Mouse (Mus musculus) bone marrow macrophage, adult 2 months (primary cell): Measurements from ENCODE around the gene Prpf8.

ENCODE experiments used
- CTCF ChIP-seq: IDR thresholded peaks from 2 replicates; pipeline ENCODE4 v1.5.1; 2012; ENCODE audit warnings: low read depth, mild to moderate bottlenecking, low read length, moderate library complexity
- POLR2A ChIP-seq: IDR thresholded peaks from 2 replicates; pipeline ENCODE4 v1.6.1; 2012; ENCODE audit warnings: mild to moderate bottlenecking, low read depth, low read length, borderline replicate concordance

- no peak for TF ChIP-seq POLR2A
- TF ChIP-seq CTCF = no peak
Measured at GRCm38 (mm10) chr11:75464417-75464816, 22.2 kb upstream of the Prpf8 start.
